Mouse (Mus musculus) kidney, postnatal 4 days (tissue): ENCODE measurements at regions not wholly inside any gene's neighbourhood (a gene's known extent, or its start where the extent isn't known, plus 50 kb on each side); places are given as distances from the start of the nearest gene placed in this dataset.

ENCODE experiments used
- DNase-seq, 2 experiments: peaks; one replicate each; pipeline ENCODE4 v3.0.0; 2021; ENCODE audit warnings: mixed read lengths in 2 of 2

- no peak for DNase-seq
These were observed 1935.3 kb upstream of the Lrrc6 start for GRCm38 (mm10) chr15:68435961-68436360.

GRCm38 (mm10) chr15:68431251-68431650 lies 1930.5 kb upstream of the Lrrc6 start:
- DNase-seq = no peak

- peak; percentile 46 to 58 for DNase-seq
These were observed 1929.8 kb upstream of the Lrrc6 start for GRCm38 (mm10) chr15:68430486-68430885.

GRCm38 (mm10) chr15:68428444-68429228 lies 1927.9 kb upstream of the Lrrc6 start:
- peak; percentile 13 to 27 for DNase-seq

- no peak for DNase-seq
These were observed 1916.4 kb upstream of the Lrrc6 start for GRCm38 (mm10) chr15:68417142-68417541.

- DNase-seq = peak; percentile 44 to 57
These were observed 1914.8 kb upstream of the Lrrc6 start for GRCm38 (mm10) chr15:68415401-68415925.

GRCm38 (mm10) chr15:68414047-68414446 lies 1913.3 kb upstream of the Lrrc6 start:
- no peak for DNase-seq

GRCm38 (mm10) chr15:68412697-68413096 lies 1912.0 kb upstream of the Lrrc6 start:
- no peak for DNase-seq

- no peak for DNase-seq
These were observed 1911.4 kb upstream of the Lrrc6 start for GRCm38 (mm10) chr15:68412156-68412555.

GRCm38 (mm10) chr15:68403554-68404070 lies 1902.9 kb upstream of the Lrrc6 start:
- no peak for DNase-seq

- DNase-seq = no peak
These were observed 1901.0 kb upstream of the Lrrc6 start for GRCm38 (mm10) chr15:68401726-68402125.

GRCm38 (mm10) chr15:68401006-68401405 lies 1900.3 kb upstream of the Lrrc6 start:
- no peak for DNase-seq

- DNase-seq = no peak
These were observed 1895.9 kb upstream of the Lrrc6 start for GRCm38 (mm10) chr15:68396566-68396965.

GRCm38 (mm10) chr15:68394749-68395148 lies 1894.0 kb upstream of the Lrrc6 start:
- peak; percentile 25 to 41 for DNase-seq

- DNase-seq = no peak
These were observed 1893.4 kb upstream of the Lrrc6 start for GRCm38 (mm10) chr15:68394157-68394556.

GRCm38 (mm10) chr15:68391737-68392136 lies 1891.0 kb upstream of the Lrrc6 start:
- no peak for DNase-seq

GRCm38 (mm10) chr15:68389855-68390254 lies 1889.1 kb upstream of the Lrrc6 start:
- DNase-seq = no peak

- peak in 1 of 2 experiments; percentile 5 for DNase-seq
These were observed 1886.8 kb upstream of the Lrrc6 start for GRCm38 (mm10) chr15:68387349-68388065.

- peak in 1 of 2 experiments; percentile 2 for DNase-seq
These were observed 1884.0 kb upstream of the Lrrc6 start for GRCm38 (mm10) chr15:68384571-68385335.

- DNase-seq = no peak
These were observed 1874.5 kb upstream of the Lrrc6 start for GRCm38 (mm10) chr15:68375166-68375565.

- no peak for DNase-seq
These were observed 1866.1 kb upstream of the Lrrc6 start for GRCm38 (mm10) chr15:68366816-68367215.

GRCm38 (mm10) chr15:68363058-68363735 lies 1862.5 kb upstream of the Lrrc6 start:
- DNase-seq = peak; percentile 99
